Mouse (Mus musculus): ENCODE data around the gene Bhmt. TPM values are rescaled to one million over a fixed set of nuclear protein-coding genes. Genes with fewer than 3 reads are reported as not detected.

Bhmt gene
- polyA plus RNA-seq, 1 experiment from 2014 or later, result 5.7 TPM

- no peak for ATAC-seq (ENCODE audit: insufficient read depth, low FRiP score)
- WGBS, result 82% methylated on average over 5 of the region's 5 CpGs
- Histone ChIP-seq H3K9ac (ENCODE audit: low read length) (no peak overlapping the region), H3K4me3 (replicated peaks; ENCODE audit: low read length) (no peak overlapping the region), H3K4me1 (ENCODE audit: control insufficient read depth, insufficient read depth, low read length) (no peaks in the 10 kb centered on the region), H3K27me3 (ENCODE audit: control insufficient read depth, insufficient read depth, low read length) (no peaks in the 10 kb centered on the region), H3K36me3 (ENCODE audit: control insufficient read depth, insufficient read depth, low read length) (no peaks in the 10 kb centered on the region), H3K4me2 (ENCODE audit: low read depth, low read length) (no peak overlapping the region), H3K27ac (ENCODE audit: low read length) (no peak overlapping the region), H3K9me3 (replicated peaks; ENCODE audit: control insufficient read depth, low read length) (no peaks in the 10 kb centered on the region)
These were observed 20.2 kb upstream of the Bhmt start for GRCm38 (mm10) chr13:93657941-93658340.

DNA sequence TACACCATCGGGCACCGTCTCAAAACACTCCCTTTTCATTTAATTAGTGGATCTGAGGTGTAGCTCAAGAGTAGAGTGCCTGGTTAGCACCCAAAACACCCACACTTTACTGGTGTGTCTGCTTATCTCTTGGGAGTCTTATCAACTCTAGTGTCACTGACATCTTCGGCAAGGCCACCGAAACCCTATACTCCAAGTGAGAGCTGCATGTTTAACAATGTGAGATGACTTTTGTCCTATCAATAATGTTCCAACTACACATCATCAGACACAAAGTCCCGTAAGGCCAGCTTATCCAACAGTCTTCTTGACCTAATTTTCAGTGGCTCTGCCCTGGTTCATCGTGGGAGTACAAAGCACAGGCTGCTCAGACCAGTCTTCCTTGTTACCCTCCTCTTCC is 15.6 kb upstream of the Bhmt start:
- no peaks in the 10 kb centered on the region for H3K9me3 ChIP-seq (replicated peaks; ENCODE audit: control insufficient read depth, low read length)
- no peak overlapping the region for H3K4me2 ChIP-seq (ENCODE audit: low read depth, low read length)
- 88% methylated on average over 6 of the region's 6 CpGs for WGBS
- H3K4me3 ChIP-seq (replicated peaks; ENCODE audit: low read length), result no peak overlapping the region
- no peaks in the 10 kb centered on the region for H3K4me1 ChIP-seq (ENCODE audit: control insufficient read depth, insufficient read depth, low read length)
- ATAC-seq (ENCODE audit: insufficient read depth, low FRiP score), result no peak
- H3K27me3 ChIP-seq (ENCODE audit: control insufficient read depth, insufficient read depth, low read length), result no peaks in the 10 kb centered on the region
- H3K27ac ChIP-seq (ENCODE audit: low read length), result no peak overlapping the region
- H3K9ac ChIP-seq (ENCODE audit: low read length), result no peak overlapping the region
- no peaks in the 10 kb centered on the region for H3K36me3 ChIP-seq (ENCODE audit: control insufficient read depth, insufficient read depth, low read length)

- no peak overlapping the region for H3K4me3 ChIP-seq (replicated peaks; ENCODE audit: low read length)
- H3K27ac ChIP-seq (ENCODE audit: low read length), result no peak overlapping the region
- H3K9ac ChIP-seq (ENCODE audit: low read length), result no peak overlapping the region
- ATAC-seq (ENCODE audit: insufficient read depth, low FRiP score), result no peak
- no peaks in the 10 kb centered on the region for H3K27me3 ChIP-seq (ENCODE audit: control insufficient read depth, insufficient read depth, low read length)
- H3K36me3 ChIP-seq (ENCODE audit: control insufficient read depth, insufficient read depth, low read length), result no peaks in the 10 kb centered on the region
- H3K4me2 ChIP-seq (ENCODE audit: low read depth, low read length), result no peak overlapping the region
- H3K4me1 ChIP-seq (ENCODE audit: control insufficient read depth, insufficient read depth, low read length), result no peaks in the 10 kb centered on the region
- no peaks in the 10 kb centered on the region for H3K9me3 ChIP-seq (replicated peaks; ENCODE audit: control insufficient read depth, low read length)
- WGBS, result 60% methylated on average over 7 of the region's 7 CpGs
These were observed 10.8 kb upstream of the Bhmt start for GRCm38 (mm10) chr13:93648387-93649130.

GRCm38 (mm10) chr13:93639636-93640035 is 1.9 kb upstream of the Bhmt start:
- WGBS, result 50% methylated on average over 4 of the region's 4 CpGs
- no peak for ATAC-seq (ENCODE audit: insufficient read depth, low FRiP score)

DNA sequence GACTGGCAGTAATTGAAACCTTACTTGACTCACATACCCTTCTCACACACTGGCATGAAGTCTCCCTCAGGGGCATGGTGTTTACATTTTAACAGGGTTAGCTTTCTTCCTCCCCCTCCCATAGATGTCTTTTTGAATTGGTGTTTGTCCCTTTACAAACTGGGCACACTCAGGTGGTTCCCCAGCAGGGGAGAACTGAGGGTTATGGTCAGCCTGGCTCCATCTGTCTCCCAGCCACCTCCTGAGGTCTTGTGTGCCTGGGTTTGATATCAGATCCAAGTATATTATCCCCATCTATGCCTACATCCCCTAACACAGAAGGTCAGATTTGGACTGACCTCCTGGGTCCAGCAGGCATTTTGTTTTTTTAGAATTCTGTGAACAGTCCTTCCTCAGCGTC is 1.2 kb downstream of the Bhmt start:
- no peak for ATAC-seq (ENCODE audit: insufficient read depth, low FRiP score)
- no peaks in the 10 kb centered on the region for H3K36me3 ChIP-seq (ENCODE audit: control insufficient read depth, insufficient read depth, low read length)
- no peaks in the 10 kb centered on the region for H3K9me3 ChIP-seq (replicated peaks; ENCODE audit: control insufficient read depth, low read length)
- H3K27ac ChIP-seq (ENCODE audit: low read length), result no peak overlapping the region
- H3K4me2 ChIP-seq (ENCODE audit: low read depth, low read length), result no peak overlapping the region
- 72% methylated on average over 1 of the region's 1 CpGs for WGBS
- no peak overlapping the region for H3K9ac ChIP-seq (ENCODE audit: low read length)
- H3K4me1 ChIP-seq (ENCODE audit: control insufficient read depth, insufficient read depth, low read length), result no peaks in the 10 kb centered on the region
- no peak overlapping the region for H3K4me3 ChIP-seq (replicated peaks; ENCODE audit: low read length)
- no peaks in the 10 kb centered on the region for H3K27me3 ChIP-seq (ENCODE audit: control insufficient read depth, insufficient read depth, low read length)

More at GRCm38 (mm10) chr13:93639636-93640035, 1.9 kb upstream of the Bhmt start:
- Histone ChIP-seq H3K27me3 (ENCODE audit: control insufficient read depth, insufficient read depth, low read length) (no peaks in the 10 kb centered on the region), H3K27ac (ENCODE audit: low read length) (no peak overlapping the region), H3K4me3 (replicated peaks; ENCODE audit: low read length) (no peak overlapping the region), H3K9me3 (replicated peaks; ENCODE audit: control insufficient read depth, low read length) (no peaks in the 10 kb centered on the region), H3K36me3 (ENCODE audit: control insufficient read depth, insufficient read depth, low read length) (no peaks in the 10 kb centered on the region), H3K9ac (ENCODE audit: low read length) (no peak overlapping the region), H3K4me2 (ENCODE audit: low read depth, low read length) (no peak overlapping the region), H3K4me1 (ENCODE audit: control insufficient read depth, insufficient read depth, low read length) (no peaks in the 10 kb centered on the region)

GRCm38 (mm10) chr13:93632927-93633326 is 4.8 kb downstream of the Bhmt start:
- WGBS, result 79% methylated on average over 5 of the region's 5 CpGs
- no peaks in the 10 kb centered on the region for H3K27me3 ChIP-seq (ENCODE audit: control insufficient read depth, insufficient read depth, low read length)
- ATAC-seq (ENCODE audit: insufficient read depth, low FRiP score), result no peak

DNA sequence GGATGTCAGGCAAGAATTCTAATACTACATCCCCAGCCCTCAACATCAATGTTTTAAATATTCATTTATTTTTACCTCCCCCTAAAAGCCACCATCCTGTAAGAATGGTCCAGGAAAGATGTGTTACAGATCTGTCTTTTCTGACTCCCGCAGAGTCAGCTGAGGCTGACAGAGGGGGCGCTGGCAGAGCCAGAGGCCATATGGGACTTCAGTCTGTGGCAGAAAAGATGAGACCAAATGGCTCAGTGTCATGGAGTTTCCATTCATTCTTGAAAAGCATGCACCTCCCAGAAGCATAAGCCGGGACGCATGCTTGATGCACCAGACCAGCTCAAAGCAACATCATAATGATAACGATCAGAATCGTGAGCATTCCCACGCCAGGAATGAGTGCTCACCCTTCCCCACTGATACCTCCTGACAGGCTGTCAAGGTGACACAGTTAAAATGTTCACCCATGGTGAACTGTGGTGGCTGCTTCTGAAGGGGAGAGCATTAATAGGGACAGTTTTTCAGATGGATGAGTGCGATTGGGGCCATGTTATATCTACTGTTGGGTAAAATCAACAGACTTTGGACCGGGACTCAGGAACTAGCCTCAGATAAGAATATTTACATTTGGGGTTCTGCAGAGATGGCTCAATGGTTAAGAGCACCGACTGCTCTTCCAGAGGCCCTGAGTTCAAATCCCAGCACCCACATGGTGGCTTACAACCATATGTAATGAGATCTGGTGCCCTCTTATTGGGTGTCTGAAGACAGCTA is 6.6 kb downstream of the Bhmt start:
- Histone ChIP-seq H3K9ac (ENCODE audit: low read length) (no peak overlapping the region), H3K27ac (ENCODE audit: low read length) (no peak overlapping the region), H3K4me2 (ENCODE audit: low read depth, low read length) (no peak overlapping the region), H3K27me3 (ENCODE audit: control insufficient read depth, insufficient read depth, low read length) (no peaks in the 10 kb centered on the region), H3K36me3 (ENCODE audit: control insufficient read depth, insufficient read depth, low read length) (no peaks in the 10 kb centered on the region), H3K9me3 (replicated peaks; ENCODE audit: control insufficient read depth, low read length) (no peaks in the 10 kb centered on the region), H3K4me1 (ENCODE audit: control insufficient read depth, insufficient read depth, low read length) (no peaks in the 10 kb centered on the region), H3K4me3 (replicated peaks; ENCODE audit: low read length) (no peak overlapping the region)
- 76% methylated on average over 10 of the region's 10 CpGs for WGBS
- ATAC-seq (ENCODE audit: insufficient read depth, low FRiP score), result no peak

More at GRCm38 (mm10) chr13:93632927-93633326, 4.8 kb downstream of the Bhmt start:
- Histone ChIP-seq H3K36me3 (ENCODE audit: control insufficient read depth, insufficient read depth, low read length) (no peaks in the 10 kb centered on the region), H3K4me3 (replicated peaks; ENCODE audit: low read length) (no peak overlapping the region), H3K27ac (ENCODE audit: low read length) (no peak overlapping the region), H3K9ac (ENCODE audit: low read length) (no peak overlapping the region), H3K4me2 (ENCODE audit: low read depth, low read length) (no peak overlapping the region), H3K4me1 (ENCODE audit: control insufficient read depth, insufficient read depth, low read length) (no peaks in the 10 kb centered on the region), H3K9me3 (replicated peaks; ENCODE audit: control insufficient read depth, low read length) (no peaks in the 10 kb centered on the region)

DNA sequence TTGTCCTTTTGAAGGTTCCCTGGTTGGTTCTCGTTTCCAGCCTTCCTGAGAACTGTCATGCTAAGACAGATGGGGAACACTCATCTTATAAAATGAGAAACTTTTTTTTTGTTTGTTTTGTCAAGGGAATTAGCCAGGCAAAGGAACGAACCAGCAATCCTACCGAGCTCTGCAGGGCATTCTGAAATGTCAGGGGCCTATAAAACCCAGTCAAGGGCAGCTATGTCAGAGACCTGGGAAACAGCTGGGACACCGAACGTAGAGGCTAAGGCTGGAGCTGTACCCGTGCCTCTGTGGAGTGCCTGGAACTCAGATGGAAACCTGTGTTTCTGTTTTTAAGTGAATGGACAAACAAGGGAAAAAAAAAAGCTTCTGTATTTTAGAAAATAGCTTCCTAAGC is 8.9 kb downstream of the Bhmt start:
- Histone ChIP-seq H3K36me3 (ENCODE audit: control insufficient read depth, insufficient read depth, low read length) (no peaks in the 10 kb centered on the region), H3K9me3 (replicated peaks; ENCODE audit: control insufficient read depth, low read length) (no peaks in the 10 kb centered on the region), H3K27me3 (ENCODE audit: control insufficient read depth, insufficient read depth, low read length) (no peaks in the 10 kb centered on the region), H3K9ac (ENCODE audit: low read length) (no peak overlapping the region), H3K4me2 (ENCODE audit: low read depth, low read length) (no peak overlapping the region), H3K27ac (ENCODE audit: low read length) (no peak overlapping the region), H3K4me1 (ENCODE audit: control insufficient read depth, insufficient read depth, low read length) (no peaks in the 10 kb centered on the region), H3K4me3 (replicated peaks; ENCODE audit: low read length) (no peak overlapping the region)
- no peak for ATAC-seq (ENCODE audit: insufficient read depth, low FRiP score)
- WGBS, result 30% methylated on average over 6 of the region's 6 CpGs

GRCm38 (mm10) chr13:93614361-93614948 is 23.3 kb downstream of the Bhmt start:
- WGBS, result 14% methylated on average over 5 of the region's 6 CpGs
- Histone ChIP-seq H3K9me3 (replicated peaks; ENCODE audit: control insufficient read depth, low read length) (no peaks in the 10 kb centered on the region), H3K9ac (ENCODE audit: low read length) (no peak overlapping the region), H3K27ac (ENCODE audit: low read length) (peak overlapping the region; percentile 46), H3K4me2 (ENCODE audit: low read depth, low read length) (0 out of 2 replicates have a peak overlapping the region, but pooled peaks have one; percentile 22), H3K27me3 (ENCODE audit: control insufficient read depth, insufficient read depth, low read length) (no peaks in the 10 kb centered on the region), H3K4me1 (ENCODE audit: control insufficient read depth, insufficient read depth, low read length) (no peaks in the 10 kb centered on the region), H3K4me3 (replicated peaks; ENCODE audit: low read length) (no peak overlapping the region), H3K36me3 (ENCODE audit: control insufficient read depth, insufficient read depth, low read length) (no peaks in the 10 kb centered on the region)
- ATAC-seq (ENCODE audit: insufficient read depth, low FRiP score), result peak; percentile 39; the same call in 1 of the 2 replicates

Data from stomach, embryonic 16.5 days (tissue).